Mouse (Mus musculus): ENCODE measurements around the gene Trak1. TPM values are rescaled to one million over a fixed set of nuclear protein-coding genes. Genes with fewer than 3 reads are reported as not detected.

Gene Trak1
- polyA plus RNA-seq, 1 experiment from 2014 or later: 26.1 TPM

GRCm38 (mm10) chr9:121342510-121343110, 45.3 kb downstream of the Trak1 start:
- WGBS: 79% methylated on average over 5 of the region's 5 CpGs
- no peak overlapping the region for H3K9ac ChIP-seq (ENCODE audit: low read length)
- no peaks in the 10 kb centered on the region for H3K27me3 ChIP-seq (replicated peaks; ENCODE audit: control insufficient read depth, insufficient read depth, low read length)
- H3K27ac ChIP-seq (ENCODE audit: low read depth): no peak overlapping the region
- no peak for ATAC-seq (replicated peaks; ENCODE audit: low FRiP score, low TSS enrichment, low read depth)
- no peak overlapping the region for H3K4me3 ChIP-seq (ENCODE audit: low read depth, low read length)
- peaks cover 11% of the 10 kb centered on the region for H3K4me1 ChIP-seq (replicated peaks; ENCODE audit: control insufficient read depth, insufficient read depth, low read length)
- no peaks in the 10 kb centered on the region for H3K36me3 ChIP-seq (ENCODE audit: control insufficient read depth, insufficient read depth, low read length)
- no peak for DNase-seq (ENCODE audit: low spot score)
- H3K9me3 ChIP-seq (ENCODE audit: control insufficient read depth, low read length): no peaks in the 10 kb centered on the region
- H3K4me2 ChIP-seq (ENCODE audit: low read length): no peak overlapping the region

GRCm38 (mm10) chr9:121343122-121343876, 46.0 kb downstream of the Trak1 start:
- 78% methylated on average over 14 of the region's 14 CpGs for WGBS
- no peaks in the 10 kb centered on the region for H3K36me3 ChIP-seq (ENCODE audit: control insufficient read depth, insufficient read depth, low read length)
- H3K4me3 ChIP-seq (ENCODE audit: low read depth, low read length): no peak overlapping the region
- H3K4me1 ChIP-seq (replicated peaks; ENCODE audit: control insufficient read depth, insufficient read depth, low read length): peaks cover 12% of the 10 kb centered on the region
- H3K9ac ChIP-seq (ENCODE audit: low read length): no peak overlapping the region
- H3K27me3 ChIP-seq (replicated peaks; ENCODE audit: control insufficient read depth, insufficient read depth, low read length): no peaks in the 10 kb centered on the region
- H3K27ac ChIP-seq (ENCODE audit: low read depth): no peak overlapping the region; the same call in 1 of the 2 replicates
- H3K4me2 ChIP-seq (ENCODE audit: low read length): no peak overlapping the region
- ATAC-seq (replicated peaks; ENCODE audit: low FRiP score, low TSS enrichment, low read depth): no peak
- no peaks in the 10 kb centered on the region for H3K9me3 ChIP-seq (ENCODE audit: control insufficient read depth, low read length)
- DNase-seq (ENCODE audit: low spot score): no peak

GRCm38 (mm10) chr9:121344344-121344743, 47.0 kb downstream of the Trak1 start:
- Histone ChIP-seq H3K9ac (ENCODE audit: low read length) (no peak overlapping the region), H3K9me3 (ENCODE audit: control insufficient read depth, low read length) (no peaks in the 10 kb centered on the region), H3K27me3 (replicated peaks; ENCODE audit: control insufficient read depth, insufficient read depth, low read length) (no peaks in the 10 kb centered on the region), H3K36me3 (ENCODE audit: control insufficient read depth, insufficient read depth, low read length) (no peaks in the 10 kb centered on the region), H3K27ac (ENCODE audit: low read depth) (no peak overlapping the region), H3K4me1 (replicated peaks; ENCODE audit: control insufficient read depth, insufficient read depth, low read length) (peaks cover 19% of the 10 kb centered on the region), H3K4me2 (ENCODE audit: low read length) (no peak overlapping the region), H3K4me3 (ENCODE audit: low read depth, low read length) (no peak overlapping the region)
- 68% methylated on average over 3 of the region's 3 CpGs for WGBS
- DNase-seq (ENCODE audit: low spot score) (no peak), ATAC-seq (replicated peaks; ENCODE audit: low FRiP score, low TSS enrichment, low read depth) (no peak)

- H3K27me3 ChIP-seq (replicated peaks; ENCODE audit: control insufficient read depth, insufficient read depth, low read length): no peaks in the 10 kb centered on the region
- H3K4me2 ChIP-seq (ENCODE audit: low read length): no peak overlapping the region
- H3K4me1 ChIP-seq (replicated peaks; ENCODE audit: control insufficient read depth, insufficient read depth, low read length): peaks cover 25% of the 10 kb centered on the region
- H3K27ac ChIP-seq (ENCODE audit: low read depth): no peak overlapping the region
- H3K4me3 ChIP-seq (ENCODE audit: low read depth, low read length): no peak overlapping the region
- H3K9ac ChIP-seq (ENCODE audit: low read length): no peak overlapping the region
- WGBS: 91% methylated on average over 15 of the region's 15 CpGs
- DNase-seq (ENCODE audit: low spot score) (no peak), ATAC-seq (replicated peaks; ENCODE audit: low FRiP score, low TSS enrichment, low read depth) (no peak)
- H3K36me3 ChIP-seq (ENCODE audit: control insufficient read depth, insufficient read depth, low read length): no peaks in the 10 kb centered on the region
- H3K9me3 ChIP-seq (ENCODE audit: control insufficient read depth, low read length): no peaks in the 10 kb centered on the region
Measured at GRCm38 (mm10) chr9:121345427-121346130, 48.3 kb downstream of the Trak1 start.

- no peak overlapping the region for H3K4me2 ChIP-seq (ENCODE audit: low read length)
- ATAC-seq (replicated peaks; ENCODE audit: low FRiP score, low TSS enrichment, low read depth) (no peak), DNase-seq (ENCODE audit: low spot score) (no peak)
- no peak overlapping the region for H3K27ac ChIP-seq (ENCODE audit: low read depth)
- 60% methylated on average over 5 of the region's 5 CpGs for WGBS
- H3K27me3 ChIP-seq (replicated peaks; ENCODE audit: control insufficient read depth, insufficient read depth, low read length): no peaks in the 10 kb centered on the region
- no peak overlapping the region for H3K4me3 ChIP-seq (ENCODE audit: low read depth, low read length)
- peaks cover 35% of the 10 kb centered on the region for H3K4me1 ChIP-seq (replicated peaks; ENCODE audit: control insufficient read depth, insufficient read depth, low read length)
- no peaks in the 10 kb centered on the region for H3K9me3 ChIP-seq (ENCODE audit: control insufficient read depth, low read length)
- H3K9ac ChIP-seq (ENCODE audit: low read length): no peak overlapping the region
- H3K36me3 ChIP-seq (ENCODE audit: control insufficient read depth, insufficient read depth, low read length): no peaks in the 10 kb centered on the region
Measured at GRCm38 (mm10) chr9:121346635-121347034, 49.3 kb downstream of the Trak1 start.

- Histone ChIP-seq H3K9ac (ENCODE audit: low read length) (peak overlapping the region; percentile 29), H3K27ac (ENCODE audit: low read depth) (peak overlapping the region; percentile 76), H3K36me3 (ENCODE audit: control insufficient read depth, insufficient read depth, low read length) (no peaks in the 10 kb centered on the region), H3K27me3 (replicated peaks; ENCODE audit: control insufficient read depth, insufficient read depth, low read length) (no peaks in the 10 kb centered on the region), H3K4me3 (ENCODE audit: low read depth, low read length) (no peak overlapping the region), H3K9me3 (ENCODE audit: control insufficient read depth, low read length) (no peaks in the 10 kb centered on the region), H3K4me1 (replicated peaks; ENCODE audit: control insufficient read depth, insufficient read depth, low read length) (peaks cover 46% of the 10 kb centered on the region), H3K4me2 (ENCODE audit: low read length) (0 out of 2 replicates have a peak overlapping the region, but pooled peaks have one; percentile 15)
- no peak for ATAC-seq (replicated peaks; ENCODE audit: low FRiP score, low TSS enrichment, low read depth)
- WGBS: 33% methylated on average over 10 of the region's 10 CpGs
- no peak for DNase-seq (ENCODE audit: low spot score)
Measured at GRCm38 (mm10) chr9:121347981-121348380, 50.7 kb downstream of the Trak1 start.

GRCm38 (mm10) chr9:121348476-121348875, 51.2 kb downstream of the Trak1 start:
- Histone ChIP-seq H3K9me3 (ENCODE audit: control insufficient read depth, low read length) (no peaks in the 10 kb centered on the region), H3K27ac (ENCODE audit: low read depth) (peak overlapping the region; percentile 76), H3K4me3 (ENCODE audit: low read depth, low read length) (no peak overlapping the region), H3K9ac (ENCODE audit: low read length) (peak overlapping the region; percentile 29), H3K27me3 (replicated peaks; ENCODE audit: control insufficient read depth, insufficient read depth, low read length) (no peaks in the 10 kb centered on the region), H3K36me3 (ENCODE audit: control insufficient read depth, insufficient read depth, low read length) (no peaks in the 10 kb centered on the region), H3K4me1 (replicated peaks; ENCODE audit: control insufficient read depth, insufficient read depth, low read length) (peaks cover 46% of the 10 kb centered on the region), H3K4me2 (ENCODE audit: low read length) (0 out of 2 replicates have a peak overlapping the region, but pooled peaks have one; percentile 15)
- 8% methylated on average over 5 of the region's 5 CpGs for WGBS
- ATAC-seq (replicated peaks; ENCODE audit: low FRiP score, low TSS enrichment, low read depth): peak; percentile 39
- no peak for DNase-seq (ENCODE audit: low spot score)

GRCm38 (mm10) chr9:121349111-121349510, 51.8 kb downstream of the Trak1 start:
- ATAC-seq (replicated peaks; ENCODE audit: low FRiP score, low TSS enrichment, low read depth) (no peak), DNase-seq (ENCODE audit: low spot score) (no peak)
- H3K36me3 ChIP-seq (ENCODE audit: control insufficient read depth, insufficient read depth, low read length): no peaks in the 10 kb centered on the region
- no peak overlapping the region for H3K4me3 ChIP-seq (ENCODE audit: low read depth, low read length)
- peaks cover 47% of the 10 kb centered on the region for H3K4me1 ChIP-seq (replicated peaks; ENCODE audit: control insufficient read depth, insufficient read depth, low read length)
- no peaks in the 10 kb centered on the region for H3K9me3 ChIP-seq (ENCODE audit: control insufficient read depth, low read length)
- WGBS: 87% methylated on average over 8 of the region's 8 CpGs
- H3K27ac ChIP-seq (ENCODE audit: low read depth): peak overlapping the region; percentile 20; the same call in 1 of the 2 replicates
- H3K9ac ChIP-seq (ENCODE audit: low read length): no peak overlapping the region
- no peak overlapping the region for H3K4me2 ChIP-seq (ENCODE audit: low read length)
- no peaks in the 10 kb centered on the region for H3K27me3 ChIP-seq (replicated peaks; ENCODE audit: control insufficient read depth, insufficient read depth, low read length)
